Mouse (Mus musculus): Measurements from ENCODE around the gene Vmn2r96. TPM values are rescaled to one million over a fixed set of nuclear protein-coding genes. Genes with fewer than 3 reads are reported as not detected.
"Not testable (repeated sequence)": the region's sequence is repeated elsewhere in the genome, so short reads cannot be mapped to it uniquely, and the experiment has no call there.

Gene Vmn2r96
- total RNA-seq (2021): not detected
- long read RNA-seq, experiment 1: 0 reads
- long read RNA-seq, experiment 2: 0 reads

DNA sequence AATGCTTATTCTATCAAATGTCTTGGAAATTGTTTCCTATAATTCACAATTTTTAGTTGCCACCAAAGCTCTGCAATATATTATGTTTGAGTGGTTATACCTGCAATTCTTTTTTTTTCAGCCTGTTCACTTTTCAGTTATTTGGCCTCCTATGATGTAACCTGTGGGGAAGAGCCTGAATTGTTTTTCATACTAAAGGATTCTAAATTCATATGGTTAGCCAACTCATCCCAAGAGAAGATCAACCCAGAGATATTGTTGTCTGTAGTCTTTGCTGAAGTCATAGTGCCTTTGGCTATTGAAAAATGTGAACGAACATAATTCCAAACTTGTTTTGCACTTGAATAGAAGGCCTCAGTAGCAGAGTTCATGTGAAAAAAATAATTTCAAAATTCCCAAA, at the start of gene Vmn2r96:
Gene Vmn2r96 (plus strand): TSS at position 301 of the 400 bp plus-strand sequence.
- not testable (repeated sequence) for DNase-seq (ENCODE audit: low spot score in 2 of 2); H3K4me3 ChIP-seq; H3K27ac ChIP-seq

DNA sequence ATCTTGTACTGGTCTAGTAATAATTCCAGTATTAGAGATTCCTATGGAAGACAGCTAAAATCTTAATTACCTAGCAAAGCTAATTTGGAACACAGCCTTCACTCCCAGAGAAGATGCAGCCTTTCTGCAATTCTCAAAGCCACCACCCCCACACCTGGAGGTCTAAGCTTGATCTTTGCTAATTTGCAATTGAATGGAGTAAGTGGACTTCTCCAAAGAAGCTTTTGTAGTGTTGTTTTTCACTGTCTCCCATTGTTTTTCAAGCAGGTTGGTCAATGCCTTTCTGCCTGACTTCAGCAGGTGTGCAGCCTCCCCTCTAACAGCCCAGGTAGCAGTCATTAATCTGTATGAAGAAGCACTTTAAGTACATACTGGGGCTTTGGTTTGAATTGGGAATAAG, 49.6 kb upstream of the Vmn2r96 start:
- no peak for DNase-seq (ENCODE audit: low spot score in 2 of 2)
- Histone ChIP-seq H3K27ac (no peak overlapping the region), H3K4me3 (no peak overlapping the region)
- TF ChIP-seq CTCF (conservative IDR thresholded peaks at IDR 0.05): no peak

DNA sequence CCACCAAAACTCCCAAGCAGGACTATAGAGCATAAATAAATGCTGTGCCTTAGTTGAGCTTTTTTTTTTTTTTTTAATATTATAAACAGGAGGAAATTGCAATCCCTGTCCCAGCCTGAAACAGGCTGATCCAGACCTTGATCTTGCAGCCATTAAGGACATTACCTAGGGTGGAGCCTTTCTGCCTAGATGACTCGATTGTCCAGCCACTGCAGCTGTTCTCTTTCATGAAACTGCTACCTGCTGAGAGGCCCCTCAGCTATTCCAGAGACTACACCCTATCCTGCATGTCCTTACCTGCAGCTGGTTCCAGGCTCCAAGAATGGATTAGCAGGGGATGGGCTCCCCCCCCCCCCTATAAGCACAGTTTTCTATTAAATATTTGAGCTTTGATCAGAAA, 49.0 kb upstream of the Vmn2r96 start:
- Histone ChIP-seq H3K27ac (no peak overlapping the region), H3K4me3 (no peak overlapping the region)
- DNase-seq (ENCODE audit: low spot score in 2 of 2): no peak
- no peak for TF ChIP-seq CTCF (conservative IDR thresholded peaks at IDR 0.05)

DNA sequence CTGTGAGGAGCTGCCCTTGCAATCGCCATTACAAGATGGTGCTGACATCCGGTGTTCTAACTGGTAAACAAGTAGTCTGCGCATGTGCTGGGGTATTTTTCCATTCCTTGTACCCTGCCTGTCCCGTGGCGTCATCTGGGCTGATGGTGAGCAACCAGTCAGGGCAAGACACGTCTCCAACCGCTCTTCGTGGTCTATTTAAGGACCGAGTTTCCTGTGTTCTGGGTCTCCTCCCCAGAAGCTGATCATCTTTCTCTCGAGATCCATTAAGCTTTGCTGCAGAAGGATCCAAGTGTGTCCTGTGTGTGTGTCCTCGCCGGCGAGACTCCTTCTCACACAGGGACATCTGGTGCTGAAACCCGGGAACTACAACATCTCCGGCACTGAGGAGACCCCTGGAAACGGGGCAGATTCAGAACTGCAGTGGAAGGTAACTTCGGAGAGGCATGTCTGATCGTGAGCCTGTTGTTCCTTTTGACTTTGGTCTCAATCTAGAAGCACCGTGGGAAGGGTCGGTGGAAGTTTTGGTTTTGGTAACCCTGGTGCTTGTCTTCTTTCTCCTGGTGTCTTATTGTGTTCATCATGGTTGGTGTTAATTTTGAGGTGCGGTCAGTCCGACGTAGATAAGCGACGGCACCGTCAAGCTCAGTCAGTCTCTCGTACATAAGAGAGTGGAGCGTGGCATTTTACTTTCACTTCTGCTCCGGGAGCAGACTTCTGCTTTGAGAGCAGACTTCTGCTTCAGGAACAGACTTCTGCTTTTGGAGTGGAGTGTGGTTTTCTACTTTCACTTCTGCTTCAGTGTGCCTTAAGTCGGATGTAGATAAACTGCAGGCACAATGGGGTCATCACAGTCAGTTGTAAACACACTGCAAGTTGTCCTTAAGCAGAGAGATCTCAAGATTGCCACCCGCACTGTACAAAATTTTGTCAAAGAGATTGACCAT, 14.5 kb upstream of the Vmn2r96 start:
- DNase-seq (ENCODE audit: low spot score in 2 of 2); H3K27ac ChIP-seq; H3K4me3 ChIP-seq: not testable (repeated sequence)

DNA sequence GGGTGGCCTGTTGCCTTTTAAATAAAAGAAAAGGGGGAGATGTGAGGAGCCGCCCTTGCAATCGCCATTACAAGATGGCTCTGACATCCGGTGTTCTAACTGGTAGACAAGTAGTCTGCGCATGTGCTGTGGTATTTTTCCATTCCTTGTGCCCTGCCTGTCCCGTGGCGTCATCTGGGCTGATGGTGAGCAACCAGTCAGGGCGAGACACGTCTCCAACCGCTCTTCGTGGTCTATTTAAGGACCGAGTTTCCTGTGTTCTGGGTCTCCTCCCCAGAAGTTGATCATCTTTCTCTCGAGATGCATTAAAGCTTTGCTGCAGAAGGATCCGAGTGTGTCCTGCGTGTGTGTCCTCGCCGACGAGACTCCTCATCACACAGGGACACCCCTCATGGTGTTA, 6.8 kb upstream of the Vmn2r96 start:
- not testable (repeated sequence) for DNase-seq (ENCODE audit: low spot score in 2 of 2); H3K27ac ChIP-seq; H3K4me3 ChIP-seq

DNA sequence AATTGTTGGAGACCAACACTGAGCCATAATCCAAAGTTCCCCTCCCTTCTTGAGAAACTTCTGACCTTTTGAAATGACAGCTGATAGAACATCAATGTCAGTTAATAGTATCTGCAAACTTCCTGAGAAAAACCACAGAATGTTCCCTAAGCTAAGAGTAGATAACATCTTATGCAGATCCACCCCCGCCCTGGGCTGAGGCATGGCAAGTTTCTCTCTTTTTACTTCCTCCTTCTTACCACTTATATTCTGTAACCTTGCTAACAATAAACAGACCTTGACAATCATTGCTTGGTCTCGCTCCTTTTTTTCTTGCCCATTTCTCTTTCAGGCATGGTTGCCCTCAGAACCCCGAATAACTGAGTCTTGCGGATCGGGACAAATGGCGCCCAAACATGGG, 42.2 kb downstream of the Vmn2r96 start:
- not testable (repeated sequence) for DNase-seq (ENCODE audit: low spot score in 2 of 2); H3K27ac ChIP-seq; H3K4me3 ChIP-seq

DNA sequence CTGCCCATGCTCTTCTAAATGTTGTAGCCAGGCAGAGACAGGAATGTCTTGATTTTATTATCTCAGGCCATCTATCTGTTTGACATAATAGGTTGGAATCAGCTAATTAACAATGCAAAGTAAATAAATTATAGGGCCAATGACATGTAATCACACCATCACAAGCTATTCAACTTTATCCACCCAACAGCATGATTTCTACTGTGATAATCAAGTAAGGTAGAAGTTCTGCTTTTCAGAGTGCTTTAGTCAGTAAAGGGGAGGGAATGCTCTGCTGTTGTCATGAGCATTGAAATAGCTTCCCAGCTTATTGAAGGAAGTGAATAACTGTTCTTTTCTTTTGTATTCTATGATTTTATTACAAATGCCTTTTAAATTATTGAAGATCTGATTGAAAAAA, 53.6 kb downstream of the Vmn2r96 start:
- H3K4me3 ChIP-seq: no peak overlapping the region
- DNase-seq (ENCODE audit: low spot score in 2 of 2): no peak
- H3K27ac ChIP-seq: no peak overlapping the region
- TF ChIP-seq CTCF (conservative IDR thresholded peaks at IDR 0.05): no peak

Other genes with a start within 250 kb of the Vmn2r96 start
- not detected for gene Vmn2r95, start 149.1 kb upstream of the Vmn2r96 start, total RNA-seq (2021)

Data from layer of hippocampus, adult 2 months (tissue).